In the genomic region with DNA sequence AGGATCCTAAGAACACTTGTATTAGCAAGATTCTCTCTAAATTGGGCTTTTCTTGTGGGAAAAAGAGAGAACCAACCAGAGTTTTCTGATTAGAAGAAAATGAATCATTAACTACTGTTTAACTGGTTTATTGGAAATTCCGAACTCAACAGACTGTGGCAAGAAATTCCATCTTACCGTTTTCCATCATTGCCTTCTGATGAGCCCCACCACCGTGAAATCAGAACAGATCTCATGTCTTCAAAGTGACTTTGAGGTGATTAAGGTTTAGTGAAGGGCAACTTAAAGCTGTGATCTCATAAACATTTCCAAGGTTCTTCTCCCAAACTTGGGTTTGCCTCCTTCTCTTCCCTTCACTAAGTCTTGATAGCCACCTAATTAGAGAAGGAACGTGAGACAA, we compare ENCODE assay signal across 25 mouse cellular contexts. TPM values are rescaled to one million over a fixed set of nuclear protein-coding genes. Genes with fewer than 3 reads are reported as not detected.
"Had no signal": no experiment of that assay in that cellular context is flagged by ENCODE, and none has a peak within 500 bp of the region (broad histone marks: within the 10 kb centered on the region; RNA-seq: fewer than 3 reads in every experiment).

No protein-coding gene starts in this region.

- DNase-seq: gastrocnemius, adult 2 months; gastrocnemius, postnatal 10 days; gastrocnemius, postnatal 25 days; heart, adult 18-20 months; heart, postnatal 10 days; heart, postnatal 4 days; layer of hippocampus, adult 9-11 months; layer of hippocampus, postnatal 36 days; left cerebral cortex, postnatal 4 days; lung, adult 18-20 months had no signal

- H3K9me3 ChIP-seq: heart, embryonic 10.5 days; heart, embryonic 12.5 days; hindbrain, embryonic 10.5 days; hindbrain, embryonic 12.5 days; intestine, embryonic 15.5 days; limb, embryonic 13.5 days; limb, embryonic 15.5 days; liver, embryonic 12.5 days had no signal

- H3K4me3 ChIP-seq: gastrocnemius, adult 2 months; heart, embryonic 10.5 days; heart, embryonic 12.5 days; hindbrain, embryonic 10.5 days; hindbrain, embryonic 12.5 days; intestine, embryonic 15.5 days; layer of hippocampus, adult 2 months; limb, embryonic 13.5 days; limb, embryonic 15.5 days; liver, embryonic 12.5 days had no signal

- H3K27me3 ChIP-seq: heart, embryonic 12.5 days; hindbrain, embryonic 12.5 days; intestine, embryonic 15.5 days; limb, embryonic 13.5 days; limb, embryonic 15.5 days; liver, embryonic 12.5 days had no signal

- H3K27ac ChIP-seq: gastrocnemius, adult 2 months; heart, embryonic 10.5 days; hindbrain, embryonic 10.5 days; hindbrain, embryonic 12.5 days; hindbrain, embryonic 14.5 days; intestine, embryonic 15.5 days; layer of hippocampus, adult 2 months; limb, embryonic 13.5 days; limb, embryonic 15.5 days; liver, embryonic 12.5 days; liver, embryonic 14.5 days had no signal

- H3K9ac ChIP-seq: heart, embryonic 12.5 days; hindbrain, embryonic 12.5 days; hindbrain, embryonic 14.5 days; intestine, embryonic 15.5 days; limb, embryonic 13.5 days; limb, embryonic 15.5 days; liver, embryonic 12.5 days; liver, embryonic 14.5 days had no signal

- ATAC-seq: forebrain, embryonic 16.5 days; hindbrain, embryonic 16.5 days; inflammation-experienced regulatory T-cells, adult 6 months; intestine, embryonic 15.5 days; intestine, postnatal 0 days; liver, embryonic 12.5 days had no signal

- H3K4me1 ChIP-seq: intestine, embryonic 15.5 days; limb, embryonic 13.5 days; limb, embryonic 15.5 days; liver, embryonic 12.5 days had no signal

- H3K36me3 ChIP-seq: heart, embryonic 10.5 days; heart, embryonic 12.5 days; hindbrain, embryonic 10.5 days; hindbrain, embryonic 12.5 days; intestine, embryonic 15.5 days; limb, embryonic 13.5 days; limb, embryonic 15.5 days; liver, embryonic 12.5 days had no signal

- H3K4me2 ChIP-seq: heart, embryonic 12.5 days; hindbrain, embryonic 12.5 days; hindbrain, embryonic 14.5 days; intestine, embryonic 15.5 days; limb, embryonic 13.5 days; limb, embryonic 15.5 days; liver, embryonic 12.5 days had no signal

RNA-seq across cellular contexts. Expression of a gene that starts 8.9 kb away (rescaled TPM):
- polyA plus RNA-seq: liver, embryonic 14.5 days had no signal
